ENCODE assay signal across 25 mouse cellular contexts in the genomic region with DNA sequence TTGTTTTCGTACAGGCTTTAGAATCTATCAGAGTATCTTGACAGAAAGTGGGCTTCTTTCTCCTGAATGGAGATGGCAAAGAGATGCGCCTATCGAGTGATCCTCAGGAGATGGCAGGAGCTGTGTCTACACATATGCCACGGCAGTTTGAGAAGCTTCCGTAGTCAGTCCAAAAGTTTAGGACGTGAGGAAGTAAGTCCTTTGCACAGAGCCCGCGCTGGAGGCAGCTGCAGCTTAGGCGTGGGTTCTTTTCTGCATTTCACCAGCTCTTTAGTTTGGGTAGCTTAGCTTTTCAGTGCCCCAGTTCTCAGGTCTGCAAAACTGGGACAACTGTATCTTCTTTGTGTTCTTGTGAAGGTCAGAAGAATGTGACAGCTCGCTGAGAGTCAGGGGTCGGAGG. TPM values are rescaled to one million over a fixed set of nuclear protein-coding genes. Genes with fewer than 3 reads are reported as not detected.
"Had no signal": no experiment of that assay in that cellular context is flagged by ENCODE, and none has a peak within 500 bp of the region (broad histone marks: within the 10 kb centered on the region; RNA-seq: fewer than 3 reads in every experiment).

No protein-coding gene starts in this region.

- ATAC-seq: hindbrain, embryonic 16.5 days; inflammation-experienced regulatory T-cells, adult 6 months; intestine, embryonic 15.5 days; intestine, postnatal 0 days; liver, embryonic 12.5 days had no signal

- H3K27ac ChIP-seq: gastrocnemius, adult 2 months; hindbrain, embryonic 10.5 days; hindbrain, embryonic 12.5 days; hindbrain, embryonic 14.5 days; intestine, embryonic 15.5 days; left cerebral cortex, adult 2 months; limb, embryonic 13.5 days; limb, embryonic 15.5 days; liver, embryonic 12.5 days; liver, embryonic 14.5 days had no signal

- H3K4me3 ChIP-seq: gastrocnemius, adult 2 months; heart, embryonic 12.5 days; hindbrain, embryonic 10.5 days; hindbrain, embryonic 12.5 days; intestine, embryonic 15.5 days; left cerebral cortex, adult 2 months; limb, embryonic 13.5 days; limb, embryonic 15.5 days; liver, embryonic 12.5 days had no signal

- H3K9me3 ChIP-seq: heart, embryonic 12.5 days; hindbrain, embryonic 10.5 days; hindbrain, embryonic 12.5 days; intestine, embryonic 15.5 days; limb, embryonic 13.5 days; limb, embryonic 15.5 days; liver, embryonic 12.5 days had no signal

- H3K9ac ChIP-seq: heart, embryonic 12.5 days; hindbrain, embryonic 12.5 days; hindbrain, embryonic 14.5 days; intestine, embryonic 15.5 days; limb, embryonic 13.5 days; limb, embryonic 15.5 days; liver, embryonic 12.5 days; liver, embryonic 14.5 days had no signal

- H3K4me2 ChIP-seq: heart, embryonic 12.5 days; hindbrain, embryonic 12.5 days; hindbrain, embryonic 14.5 days; intestine, embryonic 15.5 days; limb, embryonic 13.5 days; limb, embryonic 15.5 days; liver, embryonic 12.5 days had no signal

- DNase-seq: gastrocnemius, adult 2 months; gastrocnemius, postnatal 10 days; gastrocnemius, postnatal 25 days; heart, adult 18-20 months; heart, postnatal 10 days; heart, postnatal 4 days; kidney, adult 18-20 months; kidney, adult 8-10 months; kidney, postnatal 10 days; kidney, postnatal 25 days; left cerebral cortex, postnatal 4 days had no signal

- H3K27me3 ChIP-seq: heart, embryonic 12.5 days; hindbrain, embryonic 12.5 days; intestine, embryonic 15.5 days; limb, embryonic 13.5 days; limb, embryonic 15.5 days; liver, embryonic 12.5 days had no signal

- H3K4me1 ChIP-seq: hindbrain, embryonic 10.5 days; hindbrain, embryonic 12.5 days; intestine, embryonic 15.5 days; limb, embryonic 13.5 days; limb, embryonic 15.5 days; liver, embryonic 12.5 days had no signal

- H3K36me3 ChIP-seq: heart, embryonic 12.5 days; hindbrain, embryonic 10.5 days; hindbrain, embryonic 12.5 days; intestine, embryonic 15.5 days; limb, embryonic 13.5 days; limb, embryonic 15.5 days; liver, embryonic 12.5 days had no signal

RNA-seq across cellular contexts. Expression of a gene that starts 38.0 kb away (rescaled TPM):
- total RNA-seq: granulocyte monocyte progenitor cell, adult 5-6 weeks had no signal
